In the genomic region with DNA sequence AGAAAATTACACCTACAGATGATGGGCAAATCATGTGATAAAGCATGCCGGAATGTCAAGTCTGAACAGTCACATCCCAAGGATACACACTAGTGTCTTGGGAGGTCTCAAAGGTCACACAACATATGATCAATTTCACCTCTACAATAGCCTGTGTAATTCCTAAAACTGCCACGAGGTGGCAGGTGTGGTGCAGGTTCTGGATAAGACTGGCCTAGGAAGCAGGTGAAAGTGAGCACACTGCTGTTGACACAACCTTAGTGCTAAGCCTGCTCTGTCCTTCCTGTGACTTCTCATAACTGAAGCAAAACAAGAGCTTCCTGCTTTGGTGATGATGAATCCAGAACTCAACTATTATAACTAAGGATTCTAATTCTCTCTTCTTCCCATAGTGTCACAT, we compare ENCODE assay signal across 8 mouse cellular contexts.
DNase-seq lines count a peak whose midpoint lies in the region; ATAC-seq lines count a peak whose summit lies in the region.

No protein-coding gene starts in this region.

- H3K27me3 ChIP-seq in heart, embryonic 11.5 days (ENCODE audit: control insufficient read depth, insufficient read depth, low read length): no peaks in the 10 kb centered on the region
- no peaks in the 10 kb centered on the region for H3K27me3 ChIP-seq in forebrain, embryonic 15.5 days

- no peak overlapping the region for H3K27ac ChIP-seq in heart, embryonic 11.5 days (ENCODE audit: low read depth, low read length)
- no peak overlapping the region for H3K27ac ChIP-seq in forebrain, embryonic 15.5 days (replicated peaks)

- 22% methylated on average over 2 of the region's 2 CpGs for WGBS in heart, embryonic 11.5 days (ENCODE audit: insufficient replicate concordance)
- WGBS in forebrain, embryonic 15.5 days: 40% methylated on average over 2 of the region's 2 CpGs

- no peak overlapping the region for H3K9ac ChIP-seq in heart, embryonic 11.5 days (ENCODE audit: low read depth, low read length)
- no peak overlapping the region for H3K9ac ChIP-seq in forebrain, embryonic 15.5 days (replicated peaks)

- H3K4me1 ChIP-seq in heart, embryonic 11.5 days (ENCODE audit: control insufficient read depth, insufficient read depth, low read length): peaks cover 3% of the 10 kb centered on the region; the same call in 1 of the 2 replicates
- H3K4me1 ChIP-seq in forebrain, embryonic 15.5 days: peaks cover 15% of the 10 kb centered on the region

- no peaks in the 10 kb centered on the region for H3K9me3 ChIP-seq in heart, embryonic 11.5 days (replicated peaks; ENCODE audit: control insufficient read depth, low read length)
- no peaks in the 10 kb centered on the region for H3K9me3 ChIP-seq in forebrain, embryonic 15.5 days

- H3K36me3 ChIP-seq in heart, embryonic 11.5 days (ENCODE audit: control insufficient read depth, insufficient read depth, low read length): no peaks in the 10 kb centered on the region
- H3K36me3 ChIP-seq in forebrain, embryonic 15.5 days: no peaks in the 10 kb centered on the region

- no peak for ATAC-seq in heart, embryonic 11.5 days (replicated peaks; ENCODE audit: insufficient number of reproducible peaks, low FRiP score, low TSS enrichment)
- ATAC-seq in forebrain, embryonic 15.5 days (replicated peaks): 0 out of 2 replicates have a peak, but pooled peaks have one; percentile 36

- DNase-seq in heart, adult 9 months (ENCODE audit: low spot score in 2 of 2): peak; percentile 34 to 75
- DNase-seq in cerebellum, adult 11-12 months: peak; percentile 60
- peak; percentile 90 for DNase-seq in induced T-regulatory cell, adult 2 months (ENCODE audit: low read depth)
- DNase-seq in left cerebral cortex, adult 8-10 months (ENCODE audit: low spot score in 2 of 2): peak; percentile 51 to 61
- DNase-seq in mesoderm, embryonic 11.5 days (ENCODE audit: low read depth, low spot score): peak; percentile 79
- peak; percentile 74 for DNase-seq in skeletal muscle tissue, adult 2 months (ENCODE audit: low read depth, low spot score)

- H3K4me2 ChIP-seq in heart, embryonic 11.5 days: no peak overlapping the region
- no peak overlapping the region for H3K4me2 ChIP-seq in forebrain, embryonic 15.5 days (replicated peaks)

- no peak overlapping the region for H3K4me3 ChIP-seq in heart, embryonic 11.5 days (ENCODE audit: low read depth, low read length)
- H3K4me3 ChIP-seq in forebrain, embryonic 15.5 days: no peak overlapping the region
